ENCODE assay signal across 24 mouse cellular contexts in the genomic region with DNA sequence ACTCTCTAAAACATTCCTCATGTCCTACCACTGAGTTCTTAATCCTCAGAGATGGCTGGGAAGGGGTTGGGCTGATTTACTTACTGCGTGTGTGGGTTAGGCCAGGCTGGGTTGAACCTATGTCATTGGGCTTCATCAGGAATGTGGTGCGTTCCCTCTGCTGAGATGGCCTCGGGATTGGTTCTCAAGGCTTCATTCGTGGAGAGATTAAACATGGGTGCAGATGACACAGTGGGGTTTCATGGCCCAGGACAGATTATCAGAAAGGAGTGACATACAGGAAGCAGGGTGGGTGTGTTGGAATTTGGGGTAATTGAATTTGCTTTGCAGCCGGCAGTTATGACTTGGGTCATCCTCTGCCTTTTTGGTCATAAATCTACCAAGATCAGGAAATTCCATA. TPM values are rescaled to one million over a fixed set of nuclear protein-coding genes. Genes with fewer than 3 reads are reported as not detected.
DNase-seq lines count a peak whose midpoint lies in the region; ATAC-seq and TF ChIP-seq lines count a peak whose summit lies in the region.
"Had no signal": no experiment of that assay in that cellular context is flagged by ENCODE, and none has a peak within 500 bp of the region (broad histone marks: within the 10 kb centered on the region; RNA-seq: fewer than 3 reads in every experiment).

No protein-coding gene starts in this region.

- DNase-seq in kidney, adult 2 months = peak; percentile 68
- DNase-seq in kidney, postnatal 36 days = no peak
- DNase-seq in midbrain, embryonic 11.5 days (ENCODE audit: low spot score, missing footprints) = peak; percentile 80
- DNase-seq in kidney, postnatal 25 days = peak; percentile 39 to 56
- DNase-seq in cerebellum, adult 9-11 months = no peak
- no peak for DNase-seq in retina, postnatal 1 day
- DNase-seq: adrenal gland, postnatal 14 days; cerebellum, adult 11-12 months; cerebellum, adult 9-10 months; cerebellum, postnatal 36 days; gastrocnemius, postnatal 10 days; heart, adult 2 months; heart, postnatal 14 days had no signal

- ATAC-seq in midbrain, embryonic 11.5 days (ENCODE audit: low FRiP score) = no peak
- ATAC-seq in midbrain, embryonic 16.5 days = no peak
- ATAC-seq: activated CD4-positive, CD25-positive, alpha-beta regulatory T cell, adult 4 months; forebrain, embryonic 15.5 days; Patski had no signal

- peaks cover 3% of the 10 kb centered on the region; the same call in 1 of the 2 replicates for H3K4me1 ChIP-seq in kidney, adult 2 months (ENCODE audit: control insufficient read depth, insufficient read depth, low read length)
- peaks cover 9% of the 10 kb centered on the region for H3K4me1 ChIP-seq in midbrain, embryonic 11.5 days (ENCODE audit: control insufficient read depth, insufficient read depth, low read length)
- H3K4me1 ChIP-seq in midbrain, embryonic 16.5 days (ENCODE audit: control insufficient read depth, insufficient read depth, low read length) = peaks cover 8% of the 10 kb centered on the region

- H3K4me2 ChIP-seq in midbrain, embryonic 11.5 days = no peak overlapping the region
- no peak overlapping the region for H3K4me2 ChIP-seq in midbrain, embryonic 16.5 days (ENCODE audit: low read length)
- H3K4me2 ChIP-seq: forebrain, embryonic 15.5 days; heart, embryonic 11.5 days; heart, embryonic 15.5 days; hindbrain, embryonic 15.5 days had no signal

- TF ChIP-seq CTCF in kidney, adult 2 months (conservative IDR thresholded peaks at IDR 0.05; ENCODE audit: insufficient read depth, insufficient read length, low read depth, low read length) = no peak

- no peak overlapping the region for H3K4me3 ChIP-seq in kidney, adult 2 months (ENCODE audit: insufficient read depth, low read depth, low read length)
- H3K4me3 ChIP-seq in midbrain, embryonic 11.5 days (ENCODE audit: low read depth, low read length) = no peak overlapping the region
- no peak overlapping the region for H3K4me3 ChIP-seq in midbrain, embryonic 16.5 days (ENCODE audit: low read depth, low read length)
- H3K4me3 ChIP-seq: forebrain, embryonic 15.5 days; heart, adult 2 months; heart, embryonic 15.5 days; hindbrain, embryonic 10.5 days; hindbrain, embryonic 15.5 days had no signal

- H3K36me3 ChIP-seq in kidney, adult 2 months (ENCODE audit: control insufficient read depth, insufficient read depth, low read length) = no peaks in the 10 kb centered on the region
- no peaks in the 10 kb centered on the region for H3K36me3 ChIP-seq in midbrain, embryonic 11.5 days (ENCODE audit: control insufficient read depth, insufficient read depth, low read length)
- H3K36me3 ChIP-seq in midbrain, embryonic 16.5 days (ENCODE audit: control insufficient read depth, insufficient read depth, low read length) = no peaks in the 10 kb centered on the region
- H3K36me3 ChIP-seq: forebrain, embryonic 15.5 days; heart, embryonic 15.5 days; hindbrain, embryonic 10.5 days; hindbrain, embryonic 15.5 days had no signal

- TF ChIP-seq POLR2A in kidney, adult 2 months (IDR thresholded peaks at IDR 0.05; ENCODE audit: low read depth, low read length) = no peak

- no peak overlapping the region for H3K9ac ChIP-seq in midbrain, embryonic 11.5 days (ENCODE audit: low read length)
- no peak overlapping the region for H3K9ac ChIP-seq in midbrain, embryonic 16.5 days (ENCODE audit: low read depth, low read length)
- H3K9ac ChIP-seq: forebrain, embryonic 15.5 days; heart, embryonic 15.5 days; hindbrain, embryonic 15.5 days had no signal

- no peaks in the 10 kb centered on the region for H3K9me3 ChIP-seq in midbrain, embryonic 11.5 days (ENCODE audit: control insufficient read depth, low read length)
- no peaks in the 10 kb centered on the region for H3K9me3 ChIP-seq in midbrain, embryonic 16.5 days (replicated peaks; ENCODE audit: control insufficient read depth, low read length, poor library complexity, severe bottlenecking)
- H3K9me3 ChIP-seq: forebrain, embryonic 15.5 days; heart, embryonic 15.5 days; hindbrain, embryonic 10.5 days; hindbrain, embryonic 15.5 days had no signal

- H3K27me3 ChIP-seq in kidney, adult 2 months (replicated peaks; ENCODE audit: control insufficient read depth, insufficient read depth, low read length) = no peaks in the 10 kb centered on the region
- H3K27me3 ChIP-seq in midbrain, embryonic 11.5 days (ENCODE audit: control insufficient read depth, insufficient read depth, low read length) = peaks cover 10% of the 10 kb centered on the region
- H3K27me3 ChIP-seq in midbrain, embryonic 16.5 days (ENCODE audit: control insufficient read depth, insufficient read depth, low read depth, low read length) = peaks cover 8% of the 10 kb centered on the region; the same call in 1 of the 2 replicates
- H3K27me3 ChIP-seq: CH12.LX had no signal

- WGBS in kidney, adult 2 months = 67% methylated on average over 5 of the region's 5 CpGs
- WGBS in midbrain, embryonic 11.5 days = 88% methylated on average over 5 of the region's 5 CpGs
- 94% methylated on average over 5 of the region's 5 CpGs for WGBS in midbrain, embryonic 16.5 days

- H3K27ac ChIP-seq in kidney, adult 2 months (ENCODE audit: insufficient read depth, low read depth, low read length) = peak overlapping the region; percentile 84
- H3K27ac ChIP-seq in midbrain, embryonic 11.5 days (ENCODE audit: low read depth, low read length) = no peak overlapping the region
- H3K27ac ChIP-seq in midbrain, embryonic 16.5 days (ENCODE audit: low read length) = no peak overlapping the region
- H3K27ac ChIP-seq: forebrain, embryonic 15.5 days; heart, adult 2 months; heart, embryonic 15.5 days; hindbrain, embryonic 10.5 days; hindbrain, embryonic 15.5 days had no signal

RNA-seq across cellular contexts. Expression of a gene that starts 39.2 kb away (rescaled TPM):
- polyA plus RNA-seq in kidney, adult 2 months (2012; rRNA removed) = 76.0 and 79.1 TPM in 2 replicates
- not detected in 2 replicates for polyA plus RNA-seq in midbrain, embryonic 11.5 days (2014; fragmentation: Nextera tagmentation; extraction: Ambion mirVana)
- polyA plus RNA-seq in midbrain, embryonic 16.5 days (2015; fragmentation: Nextera tagmentation; extraction: Ambion mirVana) = not detected in 2 replicates
- polyA plus RNA-seq: activated CD4-positive, CD25-positive, alpha-beta regulatory T cell, adult 4 months; embryonic facial prominence, embryonic 14.5 days; forebrain, embryonic 15.5 days; frontal cortex, adult 2 months; heart, adult 2 months; heart, embryonic 15.5 days; hindbrain, embryonic 10.5 days; hindbrain, embryonic 15.5 days had no signal

Comparison
In these comparisons a context has a peak if more than half of its experiments do, and no peak if none do; other contexts are left out.
1. DNase-seq: peak in kidney, adult 2 months (single experiment), midbrain, embryonic 11.5 days (single experiment) and kidney, postnatal 25 days (2 of 2); none in kidney, postnatal 36 days (0 of 2), cerebellum, adult 9-11 months (single experiment) and retina, postnatal 1 day (single experiment).
2. RNA of a gene that starts 39.2 kb away (polyA plus RNA-seq): 76.0 to 79.1 TPM in kidney, adult 2 months; not detected in midbrain, embryonic 11.5 days and not detected in midbrain, embryonic 16.5 days; every median in the first group is over 10 times any median in the second.